8 mouse cellular contexts compared by ENCODE assay signal in the genomic region with DNA sequence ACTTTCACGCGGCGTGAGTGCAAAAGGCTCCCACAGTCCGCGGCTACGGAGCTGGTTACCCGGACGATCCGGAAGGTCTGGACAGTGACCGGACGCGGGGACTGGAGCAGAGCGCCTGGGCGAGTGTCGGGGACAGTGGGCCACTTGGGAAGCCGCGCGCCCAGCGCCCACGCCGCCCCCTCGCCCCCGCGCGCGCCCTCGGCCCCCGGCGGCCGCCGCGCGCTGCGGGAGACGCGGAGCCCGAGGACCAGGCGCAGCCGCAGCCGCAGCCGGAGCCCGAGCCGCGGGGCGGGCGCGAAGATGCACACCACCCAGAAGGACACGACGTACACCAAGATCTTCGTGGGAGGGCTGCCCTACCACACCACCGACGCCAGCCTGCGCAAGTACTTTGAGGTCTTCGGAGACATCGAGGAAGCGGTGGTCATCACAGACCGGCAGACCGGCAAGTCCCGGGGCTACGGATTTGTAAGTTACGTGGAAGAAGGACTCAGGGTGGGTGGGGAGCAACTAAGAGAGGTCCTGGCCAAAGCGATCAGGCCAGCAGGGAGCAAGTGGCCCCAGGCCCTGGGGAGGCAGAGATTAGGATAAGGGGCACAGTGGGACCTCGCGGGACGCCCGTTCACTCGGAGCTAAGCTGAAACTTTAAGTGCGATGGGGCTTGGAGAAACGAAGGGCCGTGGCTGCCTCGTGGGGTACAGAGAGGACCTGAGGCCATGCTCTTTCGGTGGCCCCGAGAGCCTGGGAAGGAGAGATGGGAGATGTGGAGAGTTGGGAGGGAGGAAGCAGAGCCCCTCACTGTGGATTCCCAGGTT. TPM values are rescaled to one million over a fixed set of nuclear protein-coding genes. Genes with fewer than 3 reads are reported as not detected.
A peak's percentile ranks its signal among the peaks of the same experiment; 100 is the strongest.
DNase-seq lines count a peak whose midpoint lies in the region; ATAC-seq and TF ChIP-seq lines count a peak whose summit lies in the region.

No protein-coding gene starts in this region.

- ATAC-seq in CD4-positive, CD25-positive, alpha-beta regulatory T cell, adult 4 months, result no peak
- ATAC-seq in forebrain, postnatal 0 days, result peak; percentile 59
- ATAC-seq in midbrain, embryonic 14.5 days (ENCODE audit: low FRiP score, low TSS enrichment), result peak; percentile 55

- DNase-seq in CD4-positive, CD25-positive, alpha-beta regulatory T cell, adult 2 months (ENCODE audit: low read depth, low spot score), result peak; percentile 33
- DNase-seq in spleen, adult 2 months (ENCODE audit: low read depth in 1 of 2, low spot score in 2 of 2), result no peak
- no peak for DNase-seq in spleen, adult 12 weeks (ENCODE audit: low spot score)
- peak; percentile 62 for DNase-seq in forebrain, postnatal 0 days
- peak; percentile 26 to 36 for DNase-seq in layer of hippocampus, postnatal 36 days
- peak; percentile 66 for DNase-seq in midbrain, embryonic 14.5 days
- peak; percentile 15 for DNase-seq in thymus, adult 2 months

- H3K9ac ChIP-seq in forebrain, postnatal 0 days, result peak overlapping the region; percentile 79
- peak overlapping the region; percentile 72 for H3K9ac ChIP-seq in midbrain, embryonic 14.5 days (replicated peaks; ENCODE audit: low read length)

- H3K27ac ChIP-seq in spleen, adult 2 months (ENCODE audit: insufficient read depth, low read length), result no peak overlapping the region
- H3K27ac ChIP-seq in forebrain, postnatal 0 days (ENCODE audit: low read depth, low read length), result peak overlapping the region; percentile 76
- H3K27ac ChIP-seq in midbrain, embryonic 14.5 days (replicated peaks; ENCODE audit: low read depth, low read length), result peak overlapping the region; percentile 66
- no peak overlapping the region for H3K27ac ChIP-seq in thymus, adult 2 months (ENCODE audit: control insufficient read depth, insufficient read depth, low read length)

- peaks cover 8% of the 10 kb centered on the region for H3K27me3 ChIP-seq in spleen, adult 2 months (ENCODE audit: control insufficient read depth, insufficient read depth, low read length)
- no peaks in the 10 kb centered on the region for H3K27me3 ChIP-seq in forebrain, postnatal 0 days (ENCODE audit: insufficient read depth, low read length)
- H3K27me3 ChIP-seq in midbrain, embryonic 14.5 days (ENCODE audit: control insufficient read depth, insufficient read depth, low read length), result no peaks in the 10 kb centered on the region
- peaks cover 12% of the 10 kb centered on the region for H3K27me3 ChIP-seq in thymus, adult 2 months (ENCODE audit: control insufficient read depth, insufficient read depth, low read length)

- TF ChIP-seq CTCF in spleen, adult 2 months (IDR thresholded peaks at IDR 0.05; ENCODE audit: extremely low read depth, insufficient read depth, insufficient read length, insufficient replicate concordance), result no peak
- TF ChIP-seq CTCF in forebrain, postnatal 0 days (IDR thresholded peaks at IDR 0.05; ENCODE audit: low read depth), result no peak
- no peak for TF ChIP-seq CTCF in thymus, adult 2 months (IDR thresholded peaks at IDR 0.05; ENCODE audit: borderline replicate concordance, control insufficient read depth, extremely low read depth, insufficient read depth, low read length, poor library complexity)

- no peaks in the 10 kb centered on the region for H3K9me3 ChIP-seq in forebrain, postnatal 0 days (ENCODE audit: low read length)
- H3K9me3 ChIP-seq in midbrain, embryonic 14.5 days (ENCODE audit: control insufficient read depth, low read length), result no peaks in the 10 kb centered on the region

- H3K36me3 ChIP-seq in spleen, adult 2 months (ENCODE audit: control insufficient read depth, insufficient read depth, low read length), result no peaks in the 10 kb centered on the region
- peaks cover 3% of the 10 kb centered on the region; the same call in 1 of the 2 replicates for H3K36me3 ChIP-seq in forebrain, postnatal 0 days (ENCODE audit: insufficient read depth)
- H3K36me3 ChIP-seq in midbrain, embryonic 14.5 days (ENCODE audit: control insufficient read depth, insufficient read depth, low read length), result no peaks in the 10 kb centered on the region
- no peaks in the 10 kb centered on the region for H3K36me3 ChIP-seq in thymus, adult 2 months (ENCODE audit: control insufficient read depth, insufficient read depth, low read length)

- peak overlapping the region; percentile 52; the same call in 1 of the 2 replicates for H3K4me3 ChIP-seq in spleen, adult 2 months (ENCODE audit: extremely low read depth, insufficient read depth, insufficient read length)
- peak overlapping the region; percentile 70 for H3K4me3 ChIP-seq in forebrain, postnatal 0 days (ENCODE audit: low read depth, low read length)
- peak overlapping the region; percentile 60 for H3K4me3 ChIP-seq in midbrain, embryonic 14.5 days (replicated peaks; ENCODE audit: low read depth, low read length)
- peak overlapping the region; percentile 65 for H3K4me3 ChIP-seq in thymus, adult 2 months (ENCODE audit: control insufficient read depth, insufficient read depth, low read length)

- peak overlapping the region; percentile 94 for H3K4me2 ChIP-seq in forebrain, postnatal 0 days (ENCODE audit: low read depth)
- H3K4me2 ChIP-seq in midbrain, embryonic 14.5 days (ENCODE audit: low read length), result peak overlapping the region; percentile 91

- H3K4me1 ChIP-seq in spleen, adult 2 months (ENCODE audit: control insufficient read depth, insufficient read depth, insufficient read length), result no peaks in the 10 kb centered on the region; the same call in 1 of the 2 replicates
- H3K4me1 ChIP-seq in forebrain, postnatal 0 days (ENCODE audit: insufficient read depth), result no peaks in the 10 kb centered on the region
- peaks cover 9% of the 10 kb centered on the region; the same call in 1 of the 2 replicates for H3K4me1 ChIP-seq in midbrain, embryonic 14.5 days (ENCODE audit: control insufficient read depth, insufficient read depth, low read length)
- peaks cover 12% of the 10 kb centered on the region for H3K4me1 ChIP-seq in thymus, adult 2 months (replicated peaks; ENCODE audit: control insufficient read depth, insufficient read depth, low read length)

- no peak for TF ChIP-seq POLR2A in spleen, adult 2 months (IDR thresholded peaks at IDR 0.05; ENCODE audit: low read depth, low read length)
- no peak for TF ChIP-seq POLR2A in thymus, adult 2 months (IDR thresholded peaks at IDR 0.05; ENCODE audit: control insufficient read depth, extremely low read depth, insufficient read depth, low read length, poor library complexity)

- 5% methylated on average over 63 of the region's 73 CpGs for WGBS in spleen, adult 2 months
- WGBS in forebrain, postnatal 0 days, result under 1% methylated on average over 73 of the region's 73 CpGs
- under 1% methylated on average over 73 of the region's 73 CpGs for WGBS in midbrain, embryonic 14.5 days
- WGBS in thymus, adult 2 months, result 6% methylated on average over 73 of the region's 73 CpGs

RNA-seq across cellular contexts. Expression of a gene that starts 0.7 kb away (rescaled TPM):
- polyA plus RNA-seq in CD4-positive, CD25-positive, alpha-beta regulatory T cell, adult 4 months (2017; shearing (Covaris generic)), result under 1 TPM in 1 of 2 experiments, not detected in 1; 0.32 TPM
- 0.70 and 0.89 TPM in 2 replicates for polyA plus RNA-seq in spleen, adult 2 months (2012; rRNA removed)
- total RNA-seq in forebrain, postnatal 0 days (2014; rRNA removed), result 29.8 and 32.6 TPM in 2 replicates
- 5.6 and 5.7 TPM in 2 replicates for polyA plus RNA-seq in forebrain, postnatal 0 days (2015; fragmentation: Nextera tagmentation; extraction: Ambion mirVana)
- total RNA-seq in layer of hippocampus, postnatal 36 days (2021), result 10 to 100 TPM; 21.4 to 23.6 TPM
- polyA plus RNA-seq in midbrain, embryonic 14.5 days (2014; fragmentation: Nextera tagmentation; extraction: Ambion mirVana), result 3.6 and 4.0 TPM in 2 replicates
- polyA plus RNA-seq in thymus, adult 2 months (2012; rRNA removed), result 21.0 and 52.4 TPM in 2 replicates

Comparison
In these comparisons a context has a peak if more than half of its experiments do, and no peak if none do; other contexts are left out.
1. DNase-seq: peak in CD4-positive, CD25-positive, alpha-beta regulatory T cell, adult 2 months (single experiment), forebrain, postnatal 0 days (single experiment), layer of hippocampus, postnatal 36 days (2 of 2), midbrain, embryonic 14.5 days (single experiment) and thymus, adult 2 months (single experiment); none in spleen, adult 2 months (0 of 2) and spleen, adult 12 weeks (single experiment).
2. H3K27ac ChIP-seq: peak in forebrain, postnatal 0 days (single experiment) and midbrain, embryonic 14.5 days (single experiment); none in spleen, adult 2 months (single experiment) and thymus, adult 2 months (single experiment).
3. Peak in every context shown above with its lines, with median percentiles within 50 percentile points of each other: H3K4me3 ChIP-seq.